Mouse (Mus musculus) bone marrow, adult 2 months (tissue): ENCODE results near the gene Gpsm2.

Source experiments
- CTCF ChIP-seq: fragments of 200-500 bp; IDR thresholded peaks from 2 replicates; pipeline ENCODE4 v1.5.1; 2011; ENCODE audit warnings: low read length, control low read depth; ENCODE audit not compliant: control insufficient read depth, insufficient read depth
- POLR2A ChIP-seq: fragments of 200-500 bp; IDR thresholded peaks from 2 replicates; pipeline ENCODE4 v1.6.1; 2011; ENCODE audit warnings: low read depth, mild to moderate bottlenecking, control low read depth, low read length, borderline replicate concordance; ENCODE audit not compliant: control insufficient read depth

DNA sequence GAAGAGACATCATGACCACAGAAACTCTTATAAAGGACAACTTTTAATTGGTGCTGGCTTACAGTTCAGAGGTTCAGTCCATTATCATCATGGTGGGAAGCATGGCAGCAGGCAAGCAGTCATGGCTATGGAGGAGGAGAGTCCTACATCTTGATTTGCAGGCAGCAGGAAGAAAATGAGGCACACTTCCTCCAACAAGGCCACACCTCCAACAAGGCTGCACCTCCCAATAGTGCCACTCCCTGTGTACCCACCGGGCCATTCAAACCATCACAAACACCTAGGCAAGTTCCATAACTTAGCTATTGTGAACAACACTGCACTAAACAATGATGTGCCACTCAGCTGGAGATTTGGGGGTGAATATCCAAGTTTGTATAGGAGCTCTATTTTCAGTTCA is 32.4 kb upstream of the Gpsm2 start:
- no peak for TF ChIP-seq CTCF
- TF ChIP-seq POLR2A: no peak
